Mouse (Mus musculus): ENCODE data around the gene Dapl1.
A peak's percentile ranks its signal among the peaks of the same experiment; 100 is the strongest.

Gene Dapl1

GRCm38 (mm10) chr2:59484438-59484837 is at the start of gene Dapl1:
Gene Dapl1 (plus strand): TSS chr2:59484653.
- no peak for DNase-seq (ENCODE audit: low read depth, low spot score)

- no peak for DNase-seq (ENCODE audit: low read depth, low spot score)
Measured at GRCm38 (mm10) chr2:59434820-59435219, 49.6 kb upstream of the Dapl1 start.

DNA sequence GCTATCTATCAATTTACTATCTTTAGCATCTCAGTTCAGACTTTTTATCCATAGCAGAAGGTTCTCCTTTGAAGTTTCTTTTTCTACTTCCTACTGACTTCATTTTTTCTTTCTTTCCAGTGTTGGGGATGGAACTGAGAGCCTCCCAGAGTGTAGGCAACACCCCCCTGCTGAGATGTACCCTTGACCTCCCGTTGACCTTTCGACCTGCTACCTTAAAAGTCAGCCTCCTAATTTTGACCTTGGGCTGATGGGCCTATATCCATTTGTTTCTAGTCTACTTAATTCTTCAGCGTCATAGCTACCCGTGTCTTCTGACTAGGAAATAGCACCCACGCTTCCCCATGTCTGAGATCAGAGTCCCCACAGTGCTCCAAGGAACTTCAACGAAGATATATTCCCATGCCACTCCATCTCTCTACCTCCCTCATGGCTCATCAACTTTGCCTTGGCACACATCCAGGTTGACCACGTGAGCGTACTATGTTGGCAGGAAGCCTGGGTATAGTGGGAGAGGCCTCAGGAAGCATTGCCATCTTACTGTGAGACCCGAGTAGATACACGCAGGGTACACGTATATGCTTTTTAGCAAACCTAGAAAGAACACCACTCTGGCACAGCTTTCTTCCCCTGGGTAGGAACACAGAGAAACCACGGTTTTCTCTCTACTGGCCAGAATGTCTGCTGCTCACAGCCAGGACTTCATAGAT is 46.6 kb upstream of the Dapl1 start:
- DNase-seq (ENCODE audit: low read depth, low spot score), result peak; percentile 46

GRCm38 (mm10) chr2:59438479-59438935 is 45.9 kb upstream of the Dapl1 start:
- peak; percentile 80 for DNase-seq (ENCODE audit: low read depth, low spot score)

- DNase-seq (ENCODE audit: low read depth, low spot score), result no peak
Measured at GRCm38 (mm10) chr2:59439824-59440223, 44.6 kb upstream of the Dapl1 start.

DNA sequence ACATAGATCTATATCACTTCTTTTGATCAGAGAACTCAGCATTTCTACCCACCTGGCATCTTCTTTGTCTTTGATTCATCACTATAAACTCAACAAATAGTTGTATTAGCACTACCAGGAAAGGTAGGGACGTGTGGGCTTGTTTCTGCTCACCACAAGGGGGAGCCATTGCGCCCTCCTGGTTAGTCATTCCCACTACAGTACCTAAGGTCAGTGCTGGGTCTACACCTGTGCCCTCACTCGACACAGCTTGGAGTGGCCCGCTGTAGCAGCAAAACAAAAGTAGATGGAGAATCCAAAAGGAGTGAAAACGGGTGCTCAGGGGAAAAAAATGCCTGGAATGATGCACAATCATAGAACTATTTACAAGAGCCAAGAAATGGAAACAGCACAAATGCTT is 44.0 kb upstream of the Dapl1 start:
- peak; percentile 86 for DNase-seq (ENCODE audit: low read depth, low spot score)

- no peak for DNase-seq (ENCODE audit: low read depth, low spot score)
Measured at GRCm38 (mm10) chr2:59441681-59442080, 42.8 kb upstream of the Dapl1 start.

DNA sequence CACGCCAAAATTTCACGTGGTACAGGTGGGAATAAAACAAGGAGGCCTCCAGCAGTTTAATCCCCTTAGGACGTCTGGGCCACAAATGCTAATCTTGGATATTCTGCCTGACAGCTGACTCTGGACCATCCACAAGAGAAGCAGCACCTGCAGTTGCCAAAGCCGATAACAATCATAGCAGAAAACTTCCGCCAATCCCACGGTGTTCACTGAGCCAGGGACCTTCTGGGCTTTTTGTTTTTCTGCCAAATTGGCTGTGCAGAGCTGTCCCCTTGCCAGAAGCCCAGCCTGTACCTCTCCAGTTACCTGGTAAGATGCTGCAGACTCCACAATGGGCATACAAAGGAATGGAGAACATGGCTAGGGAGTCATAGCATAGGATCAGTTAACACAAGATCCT is 37.8 kb upstream of the Dapl1 start:
- no peak for DNase-seq (ENCODE audit: low read depth, low spot score)

DNA sequence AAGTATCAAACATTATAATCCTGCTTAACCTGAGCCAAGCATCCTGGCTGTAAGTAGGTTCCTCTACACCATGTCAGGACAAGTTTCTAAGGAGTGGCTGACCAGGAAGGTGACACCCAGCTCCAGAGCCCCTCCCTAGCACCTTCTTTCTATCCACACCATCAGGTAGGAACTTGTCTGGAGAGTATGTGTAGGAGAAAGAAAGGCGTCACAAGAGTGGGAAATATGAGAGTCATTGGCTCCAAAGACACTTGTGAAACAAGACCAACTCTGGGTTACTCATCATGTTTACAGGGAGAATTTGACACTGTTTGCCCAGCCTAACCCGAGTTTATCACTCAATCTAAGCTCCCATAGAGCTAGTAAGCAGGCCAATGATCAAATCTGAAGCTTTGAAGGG is 36.7 kb upstream of the Dapl1 start:
- DNase-seq (ENCODE audit: low read depth, low spot score), result no peak

GRCm38 (mm10) chr2:59448516-59448915 is 35.9 kb upstream of the Dapl1 start:
- DNase-seq (ENCODE audit: low read depth, low spot score), result no peak

DNA sequence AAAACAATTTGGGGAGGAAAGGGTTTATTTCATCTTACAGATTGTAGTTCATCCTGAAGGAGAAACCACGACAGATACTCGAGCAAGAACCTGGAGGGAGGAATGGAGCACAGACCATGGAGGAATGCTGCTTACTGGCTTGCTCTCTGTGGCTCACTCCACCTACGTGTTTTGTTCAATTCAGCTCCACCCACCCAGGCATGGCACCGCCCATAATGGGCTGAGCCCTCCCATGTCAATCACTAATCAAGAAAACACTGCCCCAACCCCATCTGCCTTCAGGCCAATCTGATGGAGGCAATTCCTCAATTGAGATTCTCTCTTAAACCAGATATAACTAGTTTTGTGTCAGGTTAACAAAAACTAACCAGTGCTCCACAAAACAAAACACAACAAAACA is 35.5 kb upstream of the Dapl1 start:
- DNase-seq (ENCODE audit: low read depth, low spot score), result no peak

- no peak for DNase-seq (ENCODE audit: low read depth, low spot score)
Measured at GRCm38 (mm10) chr2:59451675-59452074, 32.8 kb upstream of the Dapl1 start.

DNA sequence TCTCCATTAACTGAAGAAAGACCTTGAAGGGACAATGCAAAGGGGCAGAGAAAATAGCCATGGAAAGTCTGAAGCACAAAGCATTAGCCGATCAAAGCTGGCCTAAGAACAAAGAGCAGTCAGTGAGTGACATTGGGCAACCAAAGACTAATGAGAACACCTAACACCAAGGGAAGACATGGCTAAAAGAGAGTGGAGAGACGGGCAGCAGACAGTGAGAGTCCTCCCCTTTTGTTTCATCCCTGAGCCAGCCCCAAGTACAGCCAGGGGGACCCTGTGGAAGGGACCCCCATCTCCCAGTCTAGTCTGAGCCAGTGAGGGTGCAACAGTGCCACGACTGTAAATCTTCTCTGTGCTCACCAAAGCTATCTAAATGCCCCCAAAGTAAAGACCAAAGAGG is 32.4 kb upstream of the Dapl1 start:
- DNase-seq (ENCODE audit: low read depth, low spot score), result no peak

DNA sequence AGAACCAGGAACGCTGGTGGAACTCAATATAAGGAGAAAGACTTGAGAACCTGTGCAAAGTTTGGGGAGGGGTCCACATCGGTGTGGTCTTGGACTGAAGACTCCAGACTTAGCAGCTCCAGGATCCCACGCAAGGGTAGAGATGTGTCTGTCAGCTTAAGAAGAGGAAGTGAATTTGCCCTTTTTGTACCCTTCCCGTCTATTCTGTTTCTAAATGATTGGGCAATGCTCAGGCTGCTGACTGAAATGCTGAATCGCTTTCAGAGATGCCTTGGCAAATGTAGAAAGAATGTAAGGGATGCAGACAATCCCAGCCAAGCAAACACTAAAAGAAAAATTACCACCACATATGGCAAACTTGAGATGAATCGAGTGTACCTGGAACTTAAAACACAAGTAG is 22.4 kb upstream of the Dapl1 start:
- DNase-seq (ENCODE audit: low read depth, low spot score), result no peak

DNA sequence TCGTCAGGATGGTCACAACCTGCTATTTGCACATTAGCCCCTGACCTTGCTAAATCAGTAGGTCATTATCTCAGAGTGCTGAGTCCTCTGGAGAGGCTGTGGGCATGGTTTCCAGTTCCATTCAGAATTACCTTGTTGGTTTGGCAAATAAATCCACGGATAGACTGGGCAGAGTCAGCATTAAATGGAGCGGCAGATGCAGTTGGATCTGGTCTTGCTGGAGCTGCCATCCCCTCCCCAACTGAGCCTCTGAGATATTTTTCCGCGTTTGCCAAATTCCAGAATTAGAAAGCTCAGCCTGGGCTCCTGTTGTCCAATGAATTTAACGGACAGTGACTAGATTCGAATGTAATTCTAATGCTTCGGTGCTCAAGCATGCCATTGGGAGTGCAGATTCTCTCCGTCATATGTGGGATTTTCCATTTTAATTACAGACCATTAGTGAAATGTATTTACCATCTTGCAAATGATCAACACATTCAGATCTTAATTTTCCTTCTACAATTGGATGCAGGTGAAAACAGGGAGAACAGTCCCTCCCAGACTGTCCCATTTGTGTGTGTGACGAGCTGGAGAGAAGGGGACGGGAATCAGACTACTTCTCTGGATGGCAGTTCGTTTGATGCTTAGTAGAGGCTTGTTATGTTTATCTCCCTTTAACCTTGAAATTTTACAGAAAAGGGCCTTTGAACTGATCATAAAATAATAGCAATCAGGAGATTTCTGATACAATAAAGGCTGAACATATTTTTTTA is 20.8 kb upstream of the Dapl1 start:
- DNase-seq (ENCODE audit: low read depth, low spot score), result no peak

- no peak for DNase-seq (ENCODE audit: low read depth, low spot score)
Measured at GRCm38 (mm10) chr2:59465671-59466070, 18.8 kb upstream of the Dapl1 start.

DNA sequence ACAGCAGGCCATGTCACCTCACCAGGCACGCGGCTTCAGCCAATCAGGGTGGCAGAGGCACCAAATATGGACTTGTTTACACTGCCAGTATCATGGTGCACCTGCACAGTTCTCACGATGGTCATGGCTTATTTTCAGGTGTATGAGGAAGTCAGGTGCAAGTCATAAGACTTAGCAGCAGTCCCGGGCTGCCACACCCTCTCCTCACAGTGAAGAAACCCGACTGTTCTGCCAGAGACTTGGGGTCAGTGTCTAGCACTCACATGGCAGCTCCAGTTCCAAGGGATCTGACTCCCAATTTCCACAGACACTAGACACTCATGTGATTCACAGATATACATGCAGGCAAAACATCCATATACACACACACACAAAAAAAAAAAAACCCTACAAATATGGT is 18.1 kb upstream of the Dapl1 start:
- DNase-seq (ENCODE audit: low read depth, low spot score), result no peak

DNA sequence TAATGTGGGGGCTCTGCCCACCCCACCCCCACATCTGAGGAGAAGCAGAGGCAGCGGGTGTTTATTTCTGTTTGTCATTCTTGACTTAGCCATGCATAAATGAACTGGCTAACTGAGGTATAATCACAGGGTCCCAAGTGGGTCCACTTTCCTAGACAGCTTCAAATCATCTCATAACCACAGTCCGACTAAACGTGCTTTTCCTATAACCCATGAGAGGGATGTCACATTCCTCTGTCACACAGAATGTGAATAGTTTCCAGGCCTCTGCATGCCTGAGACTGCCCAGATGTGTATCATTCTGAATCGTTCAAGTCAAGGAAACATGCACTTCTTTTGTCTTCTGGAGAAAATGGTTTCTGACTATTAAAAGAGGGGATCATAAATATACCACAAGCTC is 17.4 kb upstream of the Dapl1 start:
- no peak for DNase-seq (ENCODE audit: low read depth, low spot score)

DNA sequence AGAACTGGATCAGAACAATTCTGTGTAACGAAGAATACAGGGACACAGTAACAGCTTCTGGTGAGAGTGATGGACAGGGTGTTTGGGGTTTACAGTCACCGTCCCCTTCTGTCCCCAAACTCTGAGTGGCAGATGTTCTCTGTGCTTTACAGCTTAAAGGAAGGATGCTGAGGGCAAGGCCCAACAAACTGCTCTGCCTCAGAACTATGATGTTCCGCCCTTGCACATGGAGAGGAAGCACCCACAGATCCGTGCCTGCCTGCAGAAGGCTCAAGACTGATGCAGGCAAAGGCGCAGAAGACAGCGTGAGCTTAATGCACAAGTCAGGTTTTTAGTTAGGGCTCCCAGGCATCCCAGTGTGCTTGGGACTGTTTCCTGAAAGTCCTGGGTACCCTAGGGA is 16.5 kb upstream of the Dapl1 start:
- peak; percentile 63 for DNase-seq (ENCODE audit: low read depth, low spot score)

- DNase-seq (ENCODE audit: low read depth, low spot score), result peak; percentile 80
Measured at GRCm38 (mm10) chr2:59469590-59470245, 14.7 kb upstream of the Dapl1 start.

GRCm38 (mm10) chr2:59470326-59471031 is 14.0 kb upstream of the Dapl1 start:
- DNase-seq (ENCODE audit: low read depth, low spot score), result peak; percentile 61

Measured in CD4-positive, CD25-positive, alpha-beta regulatory T cell, adult 2 months (primary cell).